Mouse (Mus musculus): Measurements from ENCODE around the gene Nrros. TPM values are rescaled to one million over a fixed set of nuclear protein-coding genes. Genes with fewer than 3 reads are reported as not detected.
A peak's percentile ranks its signal among the peaks of the same experiment; 100 is the strongest.

Nrros gene
- polyA plus RNA-seq, 1 experiment from 2014 or later = 7.4 TPM

DNA sequence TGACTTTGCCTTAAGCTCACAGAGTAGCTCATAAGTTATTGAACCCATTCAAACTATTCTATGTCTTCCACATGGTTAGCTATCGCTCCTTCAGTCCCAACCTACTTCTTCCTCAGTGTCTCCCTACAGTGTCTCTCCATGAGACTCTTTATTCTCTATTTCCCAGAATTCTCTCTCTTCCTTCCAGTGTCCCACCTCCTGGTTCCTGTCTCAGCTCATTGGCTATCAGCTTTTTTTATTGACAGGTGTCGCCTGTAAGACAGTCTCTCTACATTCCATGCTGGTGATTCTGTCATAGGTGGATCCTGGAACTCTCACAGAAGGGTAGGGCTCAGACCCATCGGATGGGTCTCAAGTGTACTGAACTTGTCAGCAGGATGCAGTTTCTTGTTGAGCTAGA is 40.0 kb downstream of the Nrros start:
- no peak overlapping the region for H3K9ac ChIP-seq (ENCODE audit: low read length)
- no peaks in the 10 kb centered on the region for H3K4me1 ChIP-seq (ENCODE audit: control insufficient read depth, insufficient read depth, low read length)
- 87% methylated on average over 3 of the region's 3 CpGs for WGBS
- H3K27ac ChIP-seq (ENCODE audit: low read depth, low read length) = no peak overlapping the region
- ATAC-seq (ENCODE audit: low FRiP score) = no peak
- no peaks in the 10 kb centered on the region for H3K36me3 ChIP-seq (ENCODE audit: control insufficient read depth, insufficient read depth, low read length)
- no peaks in the 10 kb centered on the region for H3K27me3 ChIP-seq (ENCODE audit: control insufficient read depth, insufficient read depth, low read length)
- H3K4me2 ChIP-seq = no peak overlapping the region
- no peak for DNase-seq (ENCODE audit: low spot score, missing footprints)
- no peaks in the 10 kb centered on the region for H3K9me3 ChIP-seq (ENCODE audit: control insufficient read depth, low read length)
- no peak overlapping the region for H3K4me3 ChIP-seq (ENCODE audit: low read depth, low read length)

DNA sequence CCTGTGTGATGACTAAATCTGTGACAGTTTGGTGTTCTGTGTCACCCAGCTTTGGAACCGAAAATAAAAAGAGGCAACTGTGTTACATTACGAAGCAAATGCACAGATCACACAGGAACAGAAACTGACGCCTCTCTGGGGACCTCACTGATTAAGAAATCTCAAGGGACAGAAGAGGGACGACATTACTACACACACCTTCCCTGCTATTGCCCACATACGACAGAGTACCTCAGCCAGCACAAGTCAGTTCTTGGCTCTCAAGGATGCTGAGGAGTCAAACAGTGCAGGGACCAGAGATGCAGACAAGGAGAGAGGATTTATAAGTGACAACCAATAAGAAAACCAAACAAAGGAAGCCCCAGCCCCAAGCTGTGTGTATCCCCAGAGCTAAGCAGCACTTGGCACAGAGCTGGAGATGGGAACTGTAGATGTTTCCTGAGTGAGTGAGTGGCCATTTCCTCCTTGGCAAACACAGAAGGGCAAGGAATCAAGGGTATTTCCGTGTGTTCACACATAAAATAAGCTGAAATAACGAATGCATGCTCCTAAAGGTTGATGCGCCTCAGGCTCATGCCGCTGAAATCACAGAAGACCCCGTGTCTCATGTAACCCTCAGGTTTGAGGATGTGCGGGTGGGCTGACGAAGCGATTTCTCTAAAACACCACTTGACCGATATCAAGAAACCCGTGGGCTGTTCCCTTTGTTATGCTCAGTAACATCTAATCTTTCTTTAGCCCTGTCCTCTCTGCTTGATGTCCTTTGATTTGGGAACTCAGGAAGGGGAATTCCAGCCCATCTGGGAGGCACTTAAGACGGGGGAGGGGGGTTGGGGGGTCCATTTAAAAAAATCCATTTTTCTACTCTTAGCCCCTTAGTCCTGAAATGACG is 40.7 kb downstream of the Nrros start:
- Histone ChIP-seq H3K27me3 (ENCODE audit: control insufficient read depth, insufficient read depth, low read length) (no peaks in the 10 kb centered on the region), H3K4me2 (no peak overlapping the region), H3K36me3 (ENCODE audit: control insufficient read depth, insufficient read depth, low read length) (no peaks in the 10 kb centered on the region), H3K4me1 (ENCODE audit: control insufficient read depth, insufficient read depth, low read length) (no peaks in the 10 kb centered on the region), H3K9ac (ENCODE audit: low read length) (no peak overlapping the region), H3K9me3 (ENCODE audit: control insufficient read depth, low read length) (no peaks in the 10 kb centered on the region), H3K4me3 (ENCODE audit: low read depth, low read length) (no peak overlapping the region), H3K27ac (ENCODE audit: low read depth, low read length) (no peak overlapping the region)
- 77% methylated on average over 17 of the region's 17 CpGs for WGBS
- no peak for ATAC-seq (ENCODE audit: low FRiP score)
- no peak for DNase-seq (ENCODE audit: low spot score, missing footprints)

DNA sequence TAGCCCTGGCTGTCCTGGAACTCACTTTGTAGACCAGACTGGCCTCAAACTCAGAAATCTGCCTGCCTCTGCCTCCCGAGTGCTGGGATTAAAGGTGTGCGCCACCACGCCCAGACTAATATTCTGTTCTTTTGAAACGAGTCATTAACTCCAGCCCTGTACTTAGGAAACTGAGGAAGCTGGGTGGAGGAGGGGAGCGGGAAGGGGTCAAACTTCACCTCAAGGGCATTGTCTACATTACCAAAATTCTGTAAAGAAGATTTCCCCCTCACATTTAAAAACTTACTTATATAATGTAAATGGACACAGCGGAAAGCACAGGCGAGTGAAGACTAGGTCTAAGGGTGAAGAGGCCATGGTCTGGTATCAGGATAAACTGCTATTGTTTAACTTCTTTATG is 41.4 kb downstream of the Nrros start:
- no peaks in the 10 kb centered on the region for H3K9me3 ChIP-seq (ENCODE audit: control insufficient read depth, low read length)
- WGBS = 89% methylated on average over 7 of the region's 7 CpGs
- H3K4me1 ChIP-seq (ENCODE audit: control insufficient read depth, insufficient read depth, low read length) = no peaks in the 10 kb centered on the region
- H3K36me3 ChIP-seq (ENCODE audit: control insufficient read depth, insufficient read depth, low read length) = no peaks in the 10 kb centered on the region
- no peak overlapping the region for H3K4me3 ChIP-seq (ENCODE audit: low read depth, low read length)
- H3K4me2 ChIP-seq = no peak overlapping the region
- DNase-seq (ENCODE audit: low spot score, missing footprints) (no peak), ATAC-seq (ENCODE audit: low FRiP score) (no peak)
- no peak overlapping the region for H3K9ac ChIP-seq (ENCODE audit: low read length)
- no peak overlapping the region for H3K27ac ChIP-seq (ENCODE audit: low read depth, low read length)
- no peaks in the 10 kb centered on the region for H3K27me3 ChIP-seq (ENCODE audit: control insufficient read depth, insufficient read depth, low read length)

DNA sequence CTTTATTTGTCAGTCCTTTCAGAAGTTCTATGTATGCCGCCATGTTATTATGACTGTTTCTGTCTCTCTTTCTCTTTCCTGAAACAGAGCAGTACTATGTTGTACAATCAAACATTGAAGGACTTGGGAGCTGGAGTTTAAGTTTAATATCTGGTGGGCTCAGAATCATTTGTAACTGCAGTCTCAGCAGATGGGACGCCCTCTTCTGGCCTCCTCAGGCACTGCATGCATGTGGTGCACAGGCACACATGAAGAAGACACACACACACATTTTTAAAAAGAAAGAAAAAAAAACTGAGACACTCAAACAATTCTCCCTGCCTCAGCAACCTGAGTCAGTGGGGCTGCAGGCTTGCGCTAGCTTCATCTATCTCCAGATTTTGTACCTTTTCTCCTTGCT is 44.9 kb downstream of the Nrros start:
- DNase-seq (ENCODE audit: low spot score, missing footprints) = no peak
- H3K9ac ChIP-seq (ENCODE audit: low read length) = no peak overlapping the region
- 71% methylated on average over 3 of the region's 3 CpGs for WGBS
- no peaks in the 10 kb centered on the region for H3K27me3 ChIP-seq (ENCODE audit: control insufficient read depth, insufficient read depth, low read length)
- ATAC-seq (ENCODE audit: low FRiP score) = no peak
- H3K36me3 ChIP-seq (ENCODE audit: control insufficient read depth, insufficient read depth, low read length) = no peaks in the 10 kb centered on the region
- no peaks in the 10 kb centered on the region for H3K9me3 ChIP-seq (ENCODE audit: control insufficient read depth, low read length)
- H3K4me1 ChIP-seq (ENCODE audit: control insufficient read depth, insufficient read depth, low read length) = no peaks in the 10 kb centered on the region
- no peak overlapping the region for H3K4me2 ChIP-seq
- no peak overlapping the region for H3K4me3 ChIP-seq (ENCODE audit: low read depth, low read length)
- no peak overlapping the region for H3K27ac ChIP-seq (ENCODE audit: low read depth, low read length)

DNA sequence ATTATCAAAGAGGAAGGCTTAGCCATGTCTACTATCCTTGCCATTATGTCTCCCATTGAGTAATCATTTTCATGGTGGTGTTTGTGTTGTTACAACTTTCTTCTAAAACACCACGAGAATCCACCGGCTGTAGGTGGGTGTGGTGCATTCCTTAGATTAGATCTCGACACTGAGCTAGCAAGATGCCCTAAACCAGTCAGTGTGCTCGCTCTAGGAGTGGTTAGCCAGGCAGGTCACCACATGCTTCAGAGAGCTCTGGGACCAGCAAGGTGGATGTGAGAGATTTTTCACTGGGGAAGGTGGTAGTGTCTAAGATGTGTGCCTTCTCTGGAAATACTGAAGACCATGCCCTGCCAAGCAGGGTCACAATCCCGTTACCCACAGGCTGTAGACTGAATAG is 49.2 kb downstream of the Nrros start:
- H3K4me1 ChIP-seq (ENCODE audit: control insufficient read depth, insufficient read depth, low read length) = no peaks in the 10 kb centered on the region
- H3K9me3 ChIP-seq (ENCODE audit: control insufficient read depth, low read length) = no peaks in the 10 kb centered on the region
- H3K4me3 ChIP-seq (ENCODE audit: low read depth, low read length) = no peak overlapping the region
- no peaks in the 10 kb centered on the region for H3K36me3 ChIP-seq (ENCODE audit: control insufficient read depth, insufficient read depth, low read length)
- no peak overlapping the region for H3K27ac ChIP-seq (ENCODE audit: low read depth, low read length)
- no peak overlapping the region for H3K9ac ChIP-seq (ENCODE audit: low read length)
- 66% methylated on average over 5 of the region's 5 CpGs for WGBS
- H3K4me2 ChIP-seq = no peak overlapping the region
- no peaks in the 10 kb centered on the region for H3K27me3 ChIP-seq (ENCODE audit: control insufficient read depth, insufficient read depth, low read length)
- DNase-seq (ENCODE audit: low spot score, missing footprints) = no peak
- ATAC-seq (ENCODE audit: low FRiP score) = no peak

DNA sequence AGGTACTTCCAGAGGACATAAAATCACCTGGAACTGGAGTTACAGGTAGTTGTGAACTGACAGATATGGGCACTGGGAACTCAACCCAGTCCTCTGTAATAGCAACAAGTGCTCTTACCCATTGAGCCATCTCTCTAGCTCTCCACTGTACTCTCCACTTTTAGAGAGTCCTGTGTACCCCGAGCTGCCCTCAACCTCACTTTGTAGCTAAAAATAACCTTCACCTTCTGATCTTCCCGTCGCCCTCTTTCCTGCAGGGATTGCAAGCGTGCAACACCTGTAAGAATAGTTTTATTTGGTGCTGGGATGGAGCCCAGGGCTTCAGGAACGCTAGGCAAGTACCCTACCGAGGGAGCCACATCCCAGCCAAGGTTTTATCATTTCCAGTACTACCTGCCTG is 49.6 kb downstream of the Nrros start:
- no peak overlapping the region for H3K4me2 ChIP-seq
- H3K27me3 ChIP-seq (ENCODE audit: control insufficient read depth, insufficient read depth, low read length) = no peaks in the 10 kb centered on the region
- H3K4me1 ChIP-seq (ENCODE audit: control insufficient read depth, insufficient read depth, low read length) = no peaks in the 10 kb centered on the region
- DNase-seq (ENCODE audit: low spot score, missing footprints) (no peak), ATAC-seq (ENCODE audit: low FRiP score) (no peak)
- no peaks in the 10 kb centered on the region for H3K36me3 ChIP-seq (ENCODE audit: control insufficient read depth, insufficient read depth, low read length)
- no peak overlapping the region for H3K4me3 ChIP-seq (ENCODE audit: low read depth, low read length)
- no peaks in the 10 kb centered on the region for H3K9me3 ChIP-seq (ENCODE audit: control insufficient read depth, low read length)
- no peak overlapping the region for H3K9ac ChIP-seq (ENCODE audit: low read length)
- H3K27ac ChIP-seq (ENCODE audit: low read depth, low read length) = no peak overlapping the region
- WGBS = 69% methylated on average over 6 of the region's 6 CpGs

DNA sequence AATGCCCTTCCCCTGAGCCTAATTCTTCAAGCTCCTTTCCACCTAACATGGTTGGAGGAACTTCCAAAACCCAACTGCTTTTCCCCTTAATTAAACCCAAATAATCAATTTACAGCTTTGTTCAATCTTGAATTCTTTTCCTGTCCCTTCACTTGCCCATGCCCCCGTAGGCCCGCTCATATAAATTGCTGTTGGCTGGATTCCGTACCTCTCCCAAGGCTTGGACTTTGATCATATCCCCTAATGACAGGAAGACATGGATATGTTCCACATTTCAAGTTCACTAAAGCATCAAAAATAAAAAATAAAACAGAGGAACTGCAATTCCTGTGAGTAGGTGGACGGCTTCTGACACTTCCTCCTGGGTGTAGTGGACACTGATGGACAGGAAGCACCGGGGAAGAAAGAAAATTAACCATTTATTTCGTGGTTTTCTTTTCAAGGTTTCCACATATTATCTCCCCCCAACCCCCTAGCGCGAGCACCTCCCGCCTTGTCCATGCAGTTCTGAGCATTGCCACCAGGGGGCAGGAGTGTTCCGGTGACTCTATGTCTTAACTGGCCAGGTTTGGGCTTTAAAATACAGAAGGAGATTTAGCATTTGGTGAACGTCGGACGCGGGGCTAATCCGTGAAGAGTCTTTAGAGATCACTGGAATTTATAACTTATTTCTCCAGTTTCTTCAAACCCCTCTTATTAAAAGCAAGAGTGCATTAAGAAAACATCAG is 50.3 kb downstream of the Nrros start:
- Histone ChIP-seq H3K9ac (ENCODE audit: low read length) (no peak overlapping the region), H3K4me3 (ENCODE audit: low read depth, low read length) (no peak overlapping the region), H3K27ac (ENCODE audit: low read depth, low read length) (no peak overlapping the region), H3K27me3 (ENCODE audit: control insufficient read depth, insufficient read depth, low read length) (no peaks in the 10 kb centered on the region), H3K4me1 (ENCODE audit: control insufficient read depth, insufficient read depth, low read length) (no peaks in the 10 kb centered on the region), H3K4me2 (no peak overlapping the region), H3K9me3 (ENCODE audit: control insufficient read depth, low read length) (no peaks in the 10 kb centered on the region), H3K36me3 (ENCODE audit: control insufficient read depth, insufficient read depth, low read length) (no peaks in the 10 kb centered on the region)
- WGBS = 19% methylated on average over 15 of the region's 15 CpGs
- ATAC-seq (ENCODE audit: low FRiP score) (no peak), DNase-seq (ENCODE audit: low spot score, missing footprints) (peak; percentile 98)

DNA sequence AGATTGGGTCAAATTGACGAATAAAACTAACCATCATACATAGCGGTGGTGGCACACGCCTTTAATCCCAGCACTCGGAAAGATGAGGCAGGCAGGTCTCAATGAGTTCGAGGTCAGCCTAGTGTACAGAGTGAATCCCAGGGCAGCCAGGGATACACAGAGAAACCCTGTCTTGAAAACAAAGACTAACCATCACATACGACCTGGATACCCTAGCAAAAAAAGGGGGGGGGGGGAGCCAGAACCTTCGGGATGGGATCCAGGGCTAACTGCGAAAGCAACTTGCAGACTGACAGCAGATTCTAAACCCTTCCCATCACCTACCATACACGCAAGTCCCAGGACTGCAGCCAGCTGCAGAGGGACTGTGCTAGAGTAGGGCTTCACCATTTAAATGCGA is 51.0 kb downstream of the Nrros start:
- no peak overlapping the region for H3K9ac ChIP-seq (ENCODE audit: low read length)
- no peak overlapping the region for H3K4me3 ChIP-seq (ENCODE audit: low read depth, low read length)
- H3K4me1 ChIP-seq (ENCODE audit: control insufficient read depth, insufficient read depth, low read length) = no peaks in the 10 kb centered on the region
- H3K36me3 ChIP-seq (ENCODE audit: control insufficient read depth, insufficient read depth, low read length) = no peaks in the 10 kb centered on the region
- no peak for ATAC-seq (ENCODE audit: low FRiP score)
- DNase-seq (ENCODE audit: low spot score, missing footprints) = no peak
- H3K27ac ChIP-seq (ENCODE audit: low read depth, low read length) = no peak overlapping the region
- H3K27me3 ChIP-seq (ENCODE audit: control insufficient read depth, insufficient read depth, low read length) = no peaks in the 10 kb centered on the region
- H3K9me3 ChIP-seq (ENCODE audit: control insufficient read depth, low read length) = no peaks in the 10 kb centered on the region
- 87% methylated on average over 10 of the region's 10 CpGs for whole genome bisulfite sequencing
- no peak overlapping the region for H3K4me2 ChIP-seq

DNA sequence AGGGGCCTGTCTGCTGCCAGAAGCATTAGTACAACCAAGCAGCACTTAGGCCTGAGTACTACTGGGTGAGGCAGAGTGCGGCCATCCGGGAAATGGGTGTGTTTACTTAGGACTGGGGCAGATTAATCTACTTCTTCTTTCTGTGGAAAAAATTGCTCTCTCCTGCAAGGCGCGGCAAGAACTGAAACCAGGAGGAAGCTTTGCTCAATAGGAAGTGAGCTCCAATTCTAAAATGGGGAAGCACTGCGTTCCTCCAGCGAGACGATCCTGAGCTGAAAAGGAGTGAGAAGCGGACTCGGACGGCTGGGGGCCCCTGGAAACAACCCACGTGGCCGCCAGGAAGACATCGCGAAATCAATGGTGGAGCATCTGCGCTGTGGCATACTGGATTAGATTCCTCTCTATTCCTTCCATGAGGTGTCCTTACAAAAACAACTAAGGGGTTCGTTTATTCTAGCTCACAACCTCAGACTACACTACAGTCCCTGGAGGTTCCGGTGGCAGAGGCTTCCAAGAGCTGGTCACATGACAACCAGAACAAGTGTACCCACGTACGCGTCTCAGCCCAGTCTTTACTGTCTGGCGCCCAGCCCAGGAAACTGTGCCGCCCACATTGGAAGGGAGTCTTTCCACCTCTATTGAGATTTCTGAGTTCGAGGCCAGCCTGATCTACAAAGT is 51.7 kb downstream of the Nrros start:
- no peak overlapping the region for H3K4me2 ChIP-seq
- ATAC-seq (ENCODE audit: low FRiP score) = no peak
- no peak for DNase-seq (ENCODE audit: low spot score, missing footprints)

More for the DNA sequence above, 51.7 kb downstream of the Nrros start:
- WGBS = 77% methylated on average over 23 of the region's 23 CpGs
- Histone ChIP-seq H3K9ac (ENCODE audit: low read length) (no peak overlapping the region), H3K4me1 (ENCODE audit: control insufficient read depth, insufficient read depth, low read length) (no peaks in the 10 kb centered on the region), H3K9me3 (ENCODE audit: control insufficient read depth, low read length) (no peaks in the 10 kb centered on the region), H3K36me3 (ENCODE audit: control insufficient read depth, insufficient read depth, low read length) (no peaks in the 10 kb centered on the region), H3K27me3 (ENCODE audit: control insufficient read depth, insufficient read depth, low read length) (no peaks in the 10 kb centered on the region), H3K27ac (ENCODE audit: low read depth, low read length) (no peak overlapping the region), H3K4me3 (ENCODE audit: low read depth, low read length) (no peak overlapping the region)

All from midbrain, embryonic 11.5 days (tissue).